Mouse (Mus musculus): Measurements from ENCODE around the gene Tjp1. TPM values are rescaled to one million over a fixed set of nuclear protein-coding genes. Genes with fewer than 3 reads are reported as not detected.

Gene Tjp1
- total RNA-seq, 1 experiment from 2014 or later = 6.6 TPM

DNA sequence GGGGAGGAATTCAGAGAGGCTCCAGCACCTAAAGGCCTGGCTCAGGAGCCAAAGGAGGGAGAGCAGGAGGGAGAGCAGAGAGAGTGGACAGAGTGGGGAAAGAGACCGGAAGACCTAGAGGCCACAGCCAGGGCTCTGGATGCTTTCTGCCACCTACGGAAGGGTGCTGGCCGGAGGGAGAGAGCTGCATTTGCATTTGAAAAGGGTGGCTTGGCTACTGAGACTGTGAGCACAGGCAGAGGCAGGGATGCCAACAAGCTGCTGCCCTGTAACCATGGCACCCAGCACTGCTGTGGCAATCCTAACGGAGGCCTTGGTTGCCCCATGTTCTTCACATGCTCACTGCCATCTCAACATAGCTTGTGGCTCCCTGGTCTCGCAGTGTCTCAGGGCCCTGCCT lies 77.4 kb downstream of the Tjp1 start:
- no peak for ATAC-seq (ENCODE audit: extremely low read depth, insufficient number of reproducible peaks, low FRiP score, poor library complexity, severe bottlenecking)

DNA sequence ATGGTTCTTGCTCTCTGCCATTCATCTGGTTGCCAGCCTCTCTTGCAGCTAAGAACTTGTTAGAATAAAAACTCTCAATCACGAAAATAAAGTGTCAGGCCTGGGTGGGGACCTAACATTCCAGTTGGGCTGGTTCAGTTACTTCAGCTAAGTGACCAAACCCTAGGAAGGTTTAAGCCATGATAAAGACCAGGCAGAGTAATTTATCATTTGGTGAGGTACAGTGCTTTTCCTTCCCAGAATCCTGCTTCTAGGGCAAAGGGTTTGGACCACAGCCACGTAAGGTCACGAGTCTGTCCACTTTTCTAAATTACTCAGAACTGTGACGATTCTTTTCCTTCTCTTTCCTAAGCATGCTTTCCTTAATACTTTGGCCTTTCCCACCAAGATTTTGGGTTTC lies 86.1 kb downstream of the Tjp1 start:
- no peak for ATAC-seq (ENCODE audit: extremely low read depth, insufficient number of reproducible peaks, low FRiP score, poor library complexity, severe bottlenecking)

DNA sequence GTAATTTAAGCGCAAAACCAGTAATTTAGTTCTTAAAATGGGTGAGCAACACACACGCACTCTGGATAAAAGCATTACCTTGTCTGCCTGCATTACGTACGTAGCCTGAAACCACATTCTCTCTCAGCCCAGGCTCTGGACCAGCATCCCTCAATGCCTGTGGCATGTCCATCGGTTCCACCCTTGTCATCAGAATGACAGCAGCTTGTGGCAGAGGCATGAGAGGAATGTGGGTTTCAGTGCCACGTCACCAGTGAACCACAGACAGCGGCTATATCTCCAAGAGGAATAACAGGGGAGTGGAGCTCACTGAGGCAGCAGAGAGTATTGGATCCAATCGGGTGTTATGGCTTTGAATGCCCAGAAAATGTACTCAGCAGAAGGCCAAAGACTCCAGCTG lies 88.1 kb downstream of the Tjp1 start:
- ATAC-seq (ENCODE audit: extremely low read depth, insufficient number of reproducible peaks, low FRiP score, poor library complexity, severe bottlenecking) = no peak

DNA sequence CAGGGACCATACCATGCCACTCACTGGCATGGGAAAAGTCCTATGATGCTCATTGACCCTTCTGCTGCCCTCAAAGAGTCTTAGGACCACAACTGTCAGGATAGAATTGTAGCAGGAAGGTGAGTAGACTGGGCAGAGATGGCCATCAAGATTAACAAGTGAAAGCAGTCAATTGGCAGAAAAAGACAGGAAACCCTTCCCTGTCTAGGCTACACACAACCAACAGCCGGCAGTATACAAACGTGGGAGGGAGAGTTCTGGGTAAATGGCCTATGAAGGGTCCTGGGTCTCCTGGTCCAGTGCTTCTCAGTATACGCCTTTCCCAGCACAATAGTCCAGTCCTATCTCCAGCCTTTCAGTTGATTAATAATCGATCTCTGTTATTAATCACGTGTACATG lies 89.4 kb downstream of the Tjp1 start:
- no peak for ATAC-seq (ENCODE audit: extremely low read depth, insufficient number of reproducible peaks, low FRiP score, poor library complexity, severe bottlenecking)

DNA sequence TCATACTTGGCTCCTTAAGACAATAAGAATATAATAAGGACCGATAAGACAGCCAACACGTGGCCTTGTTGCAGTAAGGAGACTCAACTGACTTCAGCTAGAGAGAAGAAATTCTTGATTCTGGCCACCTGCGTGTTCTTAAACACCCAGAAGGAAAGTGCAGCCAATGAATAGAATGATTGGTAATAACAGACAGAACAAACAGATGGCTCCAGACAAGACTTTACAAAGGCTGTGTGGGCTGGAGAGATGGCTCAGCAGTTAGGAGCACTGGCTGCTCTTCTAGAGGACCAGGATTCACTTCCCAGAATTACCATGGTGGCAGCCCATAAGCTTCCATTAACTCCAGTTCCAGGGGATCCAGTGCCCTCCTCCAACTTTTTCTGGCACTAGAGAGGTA lies 90.7 kb downstream of the Tjp1 start:
- ATAC-seq (ENCODE audit: extremely low read depth, insufficient number of reproducible peaks, low FRiP score, poor library complexity, severe bottlenecking) = no peak

DNA sequence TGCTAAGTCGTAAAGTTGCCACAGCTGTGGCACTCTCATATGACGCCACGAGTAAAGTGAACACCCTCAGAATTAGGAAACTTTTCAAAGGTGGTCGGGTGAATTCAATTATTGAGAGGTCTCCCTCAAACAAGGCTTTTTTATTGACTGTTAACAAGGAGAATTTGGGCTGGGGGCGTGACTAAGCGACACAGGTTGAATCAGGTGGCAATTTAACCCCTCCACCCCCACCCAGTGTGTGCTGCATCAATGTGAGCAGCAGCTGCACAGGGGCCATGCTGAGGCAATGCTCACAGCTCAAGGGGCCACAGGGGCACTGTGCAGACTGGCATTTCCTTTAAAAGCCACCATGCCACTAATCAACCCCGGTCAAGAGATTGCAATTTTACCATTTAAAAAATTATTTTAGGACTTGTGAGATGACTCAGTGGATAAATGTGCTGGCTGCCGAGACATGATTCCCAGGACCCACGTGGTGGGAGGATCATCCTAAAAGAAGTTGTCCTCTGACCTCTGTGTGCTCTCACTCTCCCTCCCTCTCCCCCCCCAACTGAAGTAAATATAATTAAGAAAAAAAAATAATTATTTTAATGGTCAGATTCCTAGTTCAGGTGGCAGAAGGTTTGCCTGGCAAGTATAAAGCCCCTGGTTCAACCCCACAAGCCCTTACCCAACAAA lies 96.4 kb downstream of the Tjp1 start:
- no peak for ATAC-seq (ENCODE audit: extremely low read depth, insufficient number of reproducible peaks, low FRiP score, poor library complexity, severe bottlenecking)

DNA sequence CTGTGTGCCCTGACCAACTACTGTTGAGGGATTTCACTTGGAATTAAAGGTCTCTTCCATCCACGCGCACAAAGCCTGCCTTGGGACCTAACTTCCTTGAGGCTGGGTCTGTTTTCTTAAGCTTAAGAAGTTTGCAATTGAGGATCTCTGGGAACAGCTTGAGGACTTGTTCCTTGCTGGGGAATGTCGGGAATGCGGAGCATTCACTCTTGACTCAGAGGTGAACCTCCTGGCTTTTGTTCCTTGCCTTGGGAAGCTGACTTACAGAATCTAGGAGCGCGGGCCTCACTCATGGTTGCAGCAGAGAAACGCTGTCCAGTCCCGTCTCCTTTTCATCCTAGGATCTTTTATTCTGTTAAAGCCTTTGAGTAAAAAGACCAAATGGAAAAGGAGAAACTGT lies 97.2 kb downstream of the Tjp1 start:
- ATAC-seq (ENCODE audit: extremely low read depth, insufficient number of reproducible peaks, low FRiP score, poor library complexity, severe bottlenecking) = no peak

DNA sequence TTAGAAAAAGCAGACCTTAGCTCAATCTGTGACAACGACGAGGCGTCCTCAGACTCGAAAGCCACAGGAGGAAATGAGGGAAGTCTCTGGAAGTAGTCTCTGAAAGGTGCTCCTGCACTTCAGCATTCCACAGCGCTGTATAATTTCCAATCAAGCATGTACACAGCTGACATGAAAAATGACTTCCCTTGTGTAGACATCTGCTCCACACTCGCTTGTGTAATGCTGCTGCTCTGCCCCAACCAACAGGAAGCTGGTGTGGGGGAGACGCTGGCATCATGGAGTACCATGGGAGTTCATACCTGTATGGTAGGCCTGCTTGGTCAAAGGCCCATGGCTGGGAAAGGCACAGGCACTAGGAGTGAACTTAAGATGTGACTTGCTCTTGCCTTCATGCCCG lies 103.1 kb downstream of the Tjp1 start:
- no peak for ATAC-seq (ENCODE audit: extremely low read depth, insufficient number of reproducible peaks, low FRiP score, poor library complexity, severe bottlenecking)

DNA sequence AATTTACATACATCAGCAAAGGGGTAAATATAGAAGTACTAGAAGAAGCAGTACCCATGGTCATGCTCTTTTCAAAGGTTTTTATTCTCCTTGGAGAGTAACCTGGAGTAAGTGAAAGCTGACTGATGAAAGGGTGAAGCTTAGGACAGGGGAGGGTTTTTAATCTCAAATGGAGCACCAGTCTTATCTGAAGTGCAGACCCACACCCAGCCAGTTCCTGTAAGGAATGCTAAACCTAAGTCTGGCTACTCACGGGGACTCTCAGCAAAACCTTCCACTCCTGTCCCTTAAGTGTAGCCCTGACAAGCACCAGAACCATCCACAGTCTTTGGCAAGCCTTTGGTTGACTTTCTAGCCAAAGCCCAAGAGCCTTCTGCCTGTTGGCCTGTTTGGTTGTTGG lies 105.1 kb downstream of the Tjp1 start:
- ATAC-seq (ENCODE audit: extremely low read depth, insufficient number of reproducible peaks, low FRiP score, poor library complexity, severe bottlenecking) = no peak

DNA sequence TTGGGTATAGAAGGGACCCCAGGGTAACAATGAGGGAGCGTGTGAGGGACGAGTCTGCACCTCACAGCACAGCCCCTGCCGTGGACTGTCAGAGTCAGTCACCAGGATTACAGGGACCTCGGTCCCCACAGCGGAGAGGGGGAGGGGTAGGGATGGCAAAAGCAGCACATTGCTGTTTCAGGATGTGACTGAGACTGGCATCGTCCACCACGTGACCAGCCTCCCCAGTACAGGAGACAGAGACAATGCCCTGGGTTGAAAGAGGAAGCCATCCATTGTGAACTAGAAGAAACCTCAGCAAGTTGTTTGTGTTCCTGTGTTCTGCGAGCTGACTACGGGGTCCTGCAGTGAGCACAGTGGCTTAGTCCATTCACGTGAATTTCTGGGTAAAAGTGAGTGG lies 106.1 kb downstream of the Tjp1 start:
- ATAC-seq (ENCODE audit: extremely low read depth, insufficient number of reproducible peaks, low FRiP score, poor library complexity, severe bottlenecking) = no peak

DNA sequence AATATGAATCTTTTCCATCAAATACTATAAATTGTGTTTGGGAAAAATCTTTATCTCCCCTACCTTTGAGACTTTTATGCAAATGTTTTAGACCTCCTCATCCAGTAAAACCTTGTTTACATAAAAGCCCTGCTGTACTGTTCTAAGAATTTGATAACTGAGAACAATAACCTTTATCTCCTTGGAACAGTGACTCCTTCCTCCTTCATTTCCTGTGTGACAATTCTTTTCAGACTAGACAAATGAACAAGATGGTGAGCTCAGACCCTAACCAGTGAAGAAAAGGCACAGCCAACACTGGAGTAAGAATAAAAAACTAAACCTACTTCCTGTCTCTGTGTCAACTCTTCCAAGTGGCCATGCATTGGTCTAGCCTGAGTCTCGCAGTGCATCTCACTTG lies 107.7 kb downstream of the Tjp1 start:
- no peak for ATAC-seq (ENCODE audit: extremely low read depth, insufficient number of reproducible peaks, low FRiP score, poor library complexity, severe bottlenecking)

DNA sequence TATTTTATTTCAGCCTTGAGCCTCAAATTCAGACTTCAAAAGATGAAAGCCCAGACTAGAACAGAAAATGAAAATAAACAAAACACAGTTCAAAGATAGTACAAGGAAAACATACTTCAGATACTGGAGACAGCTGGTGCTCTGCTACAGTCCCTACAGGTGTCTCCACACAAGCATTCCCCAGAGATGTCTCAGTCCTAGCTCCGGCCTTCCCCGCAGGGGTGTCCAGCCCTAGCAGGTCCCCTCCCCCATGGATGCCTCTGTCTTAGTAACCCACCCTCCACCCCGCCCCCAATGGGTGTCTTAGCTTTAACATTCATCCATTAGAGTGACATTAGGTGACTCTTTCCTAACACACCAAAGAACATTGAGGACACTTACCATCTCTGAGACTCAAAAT lies 108.6 kb downstream of the Tjp1 start:
- ATAC-seq (ENCODE audit: extremely low read depth, insufficient number of reproducible peaks, low FRiP score, poor library complexity, severe bottlenecking) = no peak

DNA sequence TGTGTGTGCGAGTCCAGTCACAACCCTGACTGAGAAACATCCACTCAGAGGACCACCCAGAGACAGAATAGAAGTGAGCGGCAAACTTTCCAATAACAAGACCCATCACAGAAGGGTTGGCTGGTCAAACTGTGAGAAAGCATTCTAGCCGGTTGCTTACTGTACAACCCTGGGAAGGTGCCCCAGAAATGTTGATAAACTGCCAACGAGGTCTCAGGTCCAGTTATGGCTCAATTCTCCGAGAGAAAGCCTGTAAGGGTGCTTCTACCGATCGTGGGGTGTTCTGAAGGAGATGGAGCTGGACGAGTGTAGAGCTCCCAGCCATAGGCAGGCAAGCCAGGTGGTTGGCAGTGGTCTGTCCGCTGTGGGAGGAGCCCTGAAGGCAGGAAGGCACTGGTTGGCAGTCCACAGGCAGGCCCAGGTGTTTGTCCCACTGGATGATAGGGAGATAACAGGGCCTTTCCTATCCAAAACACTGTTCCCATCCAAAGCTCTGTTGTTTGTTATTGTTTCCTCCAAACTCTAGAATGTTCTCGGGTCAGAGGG lies 109.1 kb downstream of the Tjp1 start:
- no peak for ATAC-seq (ENCODE audit: extremely low read depth, insufficient number of reproducible peaks, low FRiP score, poor library complexity, severe bottlenecking)

DNA sequence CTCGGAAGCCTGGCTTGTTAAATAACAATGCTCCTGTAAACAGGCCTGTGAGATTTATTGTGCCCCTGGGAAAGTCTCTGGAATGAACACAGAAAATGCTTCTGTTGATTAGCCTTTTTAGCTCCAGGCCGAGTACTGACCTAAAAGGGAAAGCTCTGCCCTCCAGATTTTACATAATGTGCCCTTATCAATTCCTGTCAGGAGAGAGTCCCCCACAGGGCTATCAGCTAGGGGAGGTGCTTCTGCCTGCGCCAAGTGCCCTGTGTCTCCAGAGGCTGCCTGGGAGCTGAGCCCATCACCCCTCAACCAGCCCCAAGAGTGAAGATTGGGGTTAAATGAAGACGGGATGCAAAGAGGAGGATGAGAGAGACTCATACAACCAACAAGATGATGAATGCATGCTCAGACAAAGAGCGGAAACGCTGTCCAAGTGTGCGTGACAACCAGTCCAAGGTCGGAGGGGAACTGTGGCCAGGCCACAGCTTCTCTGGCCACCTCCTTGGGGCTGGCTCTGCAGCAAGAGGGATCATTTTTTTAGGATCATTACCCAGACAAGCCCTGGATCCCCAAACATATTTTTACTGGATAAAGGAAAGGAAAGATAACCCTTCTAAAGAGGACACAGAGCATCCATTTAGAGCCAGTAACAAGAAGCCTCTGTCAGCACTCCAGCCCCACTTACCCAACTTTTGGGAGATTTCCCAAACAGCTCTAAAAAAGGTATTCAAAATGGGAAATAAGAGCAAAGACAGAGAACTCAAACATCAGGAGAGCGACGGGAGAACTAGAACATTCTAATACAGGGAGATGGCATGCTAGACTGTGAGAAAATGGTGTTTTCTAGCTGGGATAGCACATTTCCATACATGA lies 110.1 kb downstream of the Tjp1 start:
- no peak for ATAC-seq (ENCODE audit: extremely low read depth, insufficient number of reproducible peaks, low FRiP score, poor library complexity, severe bottlenecking)

DNA sequence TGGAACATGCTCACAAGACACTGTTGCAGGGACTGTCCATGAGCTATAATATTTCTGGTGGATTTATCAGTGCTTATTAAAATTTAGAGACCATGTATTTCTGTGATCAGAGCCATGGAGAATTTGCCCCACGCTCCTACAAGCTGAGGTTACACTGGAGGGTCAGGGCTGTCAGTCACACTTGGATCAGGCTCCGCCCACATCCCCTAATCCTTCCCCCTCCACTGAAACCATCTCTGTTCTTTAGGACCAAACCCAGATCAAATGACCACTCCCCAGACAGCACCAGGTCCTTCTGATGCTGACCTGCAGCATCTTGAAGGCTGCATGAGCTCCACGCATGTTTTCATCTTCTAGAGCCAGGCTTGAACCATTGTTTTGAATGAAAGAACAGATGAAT lies 111.1 kb downstream of the Tjp1 start:
- no peak for ATAC-seq (ENCODE audit: extremely low read depth, insufficient number of reproducible peaks, low FRiP score, poor library complexity, severe bottlenecking)

DNA sequence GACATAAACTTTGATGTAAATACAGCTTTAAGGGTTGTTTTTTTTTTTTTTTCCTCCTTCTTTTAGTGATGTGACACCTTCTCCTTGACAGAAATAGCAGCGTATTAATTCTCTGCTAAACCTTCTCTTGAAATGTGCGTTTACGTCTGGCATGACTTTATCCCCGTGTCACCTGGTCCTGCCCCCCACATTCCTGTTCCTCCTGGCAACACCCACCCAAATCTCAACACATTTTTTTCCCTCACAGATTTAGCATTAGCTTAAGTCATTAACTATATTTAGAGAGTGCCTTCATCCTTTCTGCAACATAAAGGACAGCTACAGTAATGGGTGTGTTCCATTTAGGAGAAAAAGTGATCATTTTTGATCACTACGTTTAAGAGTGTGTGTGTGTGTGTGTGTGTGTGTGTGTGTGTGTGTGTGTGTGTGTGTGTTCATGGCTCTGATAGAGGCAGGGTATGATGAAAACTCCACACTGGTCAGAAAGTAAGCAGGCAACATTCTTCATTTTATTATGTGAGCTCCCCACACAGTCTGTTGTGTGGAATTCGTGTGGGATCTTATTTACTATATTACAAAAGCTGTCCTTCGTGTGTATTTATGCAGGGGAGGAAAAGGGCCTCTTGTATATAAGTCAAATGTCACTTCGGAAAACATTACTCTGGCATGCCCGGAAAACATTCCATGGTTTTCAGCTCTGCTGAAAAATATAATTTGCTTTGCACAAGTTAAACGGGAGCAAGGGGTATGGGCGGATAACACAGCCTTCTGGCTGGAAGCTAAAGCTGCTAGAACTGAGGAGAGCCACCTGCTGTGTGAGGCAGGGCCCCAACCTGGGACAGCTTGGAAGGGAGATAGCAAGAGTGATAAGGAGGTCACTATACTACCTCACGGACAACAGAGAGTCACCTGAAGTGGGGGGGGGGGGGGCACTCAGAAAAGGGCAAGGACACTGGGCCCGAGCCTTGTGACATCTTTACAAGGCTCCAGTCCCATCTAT lies 113.3 kb downstream of the Tjp1 start:
- no peak for ATAC-seq (ENCODE audit: extremely low read depth, insufficient number of reproducible peaks, low FRiP score, poor library complexity, severe bottlenecking)

DNA sequence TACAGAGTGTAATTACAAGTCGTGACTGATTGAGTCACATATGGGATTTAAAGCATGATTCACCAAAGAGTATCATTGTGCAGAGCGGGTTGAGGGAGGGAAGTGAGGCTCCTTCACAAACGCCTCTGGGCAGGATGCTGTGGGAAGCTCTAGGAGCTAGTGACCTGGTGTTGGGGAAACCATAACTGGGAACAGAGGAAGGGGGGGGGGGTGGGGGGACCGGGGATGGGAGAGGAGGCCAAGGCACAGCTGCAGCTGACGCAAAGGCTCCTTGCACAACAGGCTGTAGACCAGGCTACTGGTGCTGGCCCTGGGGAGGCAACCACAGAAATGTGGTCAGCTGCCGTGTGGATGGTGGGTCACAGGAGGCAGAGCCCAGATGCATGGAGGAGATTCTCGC lies 116.9 kb downstream of the Tjp1 start:
- no peak for ATAC-seq (ENCODE audit: extremely low read depth, insufficient number of reproducible peaks, low FRiP score, poor library complexity, severe bottlenecking)

DNA sequence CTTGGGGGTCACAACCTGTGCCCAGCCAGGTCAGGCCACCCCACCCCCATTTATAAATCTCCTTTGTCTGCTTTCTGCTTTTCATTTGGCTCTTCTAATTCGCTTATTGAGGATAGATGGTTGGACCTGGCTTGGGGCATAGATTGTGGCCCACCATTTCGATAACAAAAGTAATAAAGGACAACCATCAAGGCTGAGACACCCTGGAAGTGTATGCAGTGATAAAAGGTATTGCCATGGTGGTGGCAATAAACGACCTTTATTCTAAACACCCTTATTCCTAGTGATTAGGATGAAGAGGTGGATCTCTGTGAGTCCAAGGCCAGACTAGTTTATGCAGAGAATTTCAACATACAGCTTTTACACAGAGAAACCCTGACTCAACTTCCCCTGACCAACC lies 121.2 kb downstream of the Tjp1 start:
- no peak for ATAC-seq (ENCODE audit: extremely low read depth, insufficient number of reproducible peaks, low FRiP score, poor library complexity, severe bottlenecking)

DNA sequence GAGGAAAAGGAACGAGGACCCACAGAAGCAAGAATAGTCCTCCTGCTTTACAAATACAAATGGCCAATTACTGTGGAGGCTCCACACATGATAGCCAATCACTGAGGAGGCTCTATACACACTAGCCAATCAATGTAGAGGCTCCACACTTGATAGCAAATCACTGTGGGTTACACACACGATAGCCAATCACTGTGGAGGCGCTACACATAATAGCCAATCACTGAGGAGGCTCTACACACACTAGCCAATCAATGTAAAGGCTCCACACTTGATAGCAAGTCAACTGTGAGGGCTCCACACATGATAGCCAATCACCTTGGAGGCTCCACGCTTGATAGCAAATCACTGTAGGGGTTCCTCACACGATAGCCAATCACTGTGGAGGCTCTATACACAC lies 125.1 kb downstream of the Tjp1 start:
- ATAC-seq (ENCODE audit: extremely low read depth, insufficient number of reproducible peaks, low FRiP score, poor library complexity, severe bottlenecking) = no peak
